Mouse (Mus musculus): Measurements from ENCODE around the gene Fbxw21.

Fbxw21 gene

GRCm38 (mm10) chr9:109111101-109111500, 50.7 kb downstream of the Fbxw21 start:
- no peak for DNase-seq

DNA sequence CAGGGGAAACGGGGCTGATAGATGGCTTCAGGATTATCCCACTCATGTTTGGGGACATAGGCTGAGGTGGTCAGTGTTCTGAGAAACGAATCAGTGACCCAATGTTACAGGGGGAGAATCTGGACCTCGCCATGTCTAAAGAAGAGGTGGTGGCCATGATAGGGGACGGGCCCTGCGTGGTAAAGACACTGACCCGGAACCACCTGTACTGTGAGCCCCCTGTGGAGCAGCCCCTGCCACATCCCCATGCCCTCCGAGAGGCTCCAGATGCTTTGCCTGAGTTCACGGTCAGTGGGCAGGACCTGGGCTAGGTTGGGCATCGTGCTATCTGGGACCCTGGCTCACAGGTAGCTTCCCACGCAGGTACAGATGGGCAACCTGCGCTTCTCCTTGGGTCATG, 51.6 kb downstream of the Fbxw21 start:
- DNase-seq: no peak

- no peak for DNase-seq
Measured at GRCm38 (mm10) chr9:109107341-109107740, 54.5 kb downstream of the Fbxw21 start.

GRCm38 (mm10) chr9:109105648-109106047, 56.2 kb downstream of the Fbxw21 start:
- DNase-seq: no peak

DNA sequence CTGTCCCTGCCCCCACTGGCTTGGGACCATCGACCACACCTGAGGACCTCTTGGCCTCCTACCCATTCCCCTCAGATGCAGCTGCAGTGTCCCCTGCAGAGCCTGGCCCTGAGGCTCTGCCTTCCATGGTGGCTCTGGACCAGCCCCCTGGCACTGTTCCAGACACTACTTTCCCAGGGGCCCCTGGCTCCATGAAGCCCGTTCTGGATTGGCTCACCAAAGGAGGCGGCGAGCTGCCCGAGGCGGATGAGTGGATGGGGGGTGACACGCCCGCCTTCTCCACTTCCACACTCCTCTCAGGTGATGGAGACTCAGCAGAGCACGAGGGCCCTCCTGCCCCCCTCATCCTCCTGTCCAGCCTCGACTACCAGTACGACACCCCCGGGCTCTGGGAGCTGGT, 56.8 kb downstream of the Fbxw21 start:
- DNase-seq: peak; percentile 43

- no peak for DNase-seq
Measured at GRCm38 (mm10) chr9:109104083-109104482, 57.8 kb downstream of the Fbxw21 start.

- DNase-seq: no peak
Measured at GRCm38 (mm10) chr9:109103250-109103649, 58.6 kb downstream of the Fbxw21 start.

DNA sequence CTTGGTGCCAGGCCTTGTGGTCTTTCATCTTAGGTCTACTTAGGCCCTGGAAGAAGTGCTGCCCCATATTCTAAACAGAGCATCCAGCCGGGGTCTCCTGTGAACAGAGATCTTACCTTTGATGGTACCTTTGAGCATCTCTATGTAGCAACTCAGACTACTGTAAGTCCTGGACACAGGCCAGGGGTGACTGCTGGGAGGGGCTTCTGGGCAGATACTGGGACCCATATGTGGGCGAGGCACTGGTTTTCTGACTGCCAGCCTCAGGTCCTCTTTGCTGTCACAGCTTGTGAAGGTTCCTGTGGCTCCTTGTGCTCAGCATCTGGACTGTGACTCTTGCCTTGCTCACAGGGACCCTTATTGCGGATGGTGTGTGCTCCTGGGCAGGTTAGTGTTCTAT, 59.3 kb downstream of the Fbxw21 start:
- no peak for DNase-seq

- no peak for DNase-seq
Measured at GRCm38 (mm10) chr9:109101933-109102445, 59.9 kb downstream of the Fbxw21 start.

DNA sequence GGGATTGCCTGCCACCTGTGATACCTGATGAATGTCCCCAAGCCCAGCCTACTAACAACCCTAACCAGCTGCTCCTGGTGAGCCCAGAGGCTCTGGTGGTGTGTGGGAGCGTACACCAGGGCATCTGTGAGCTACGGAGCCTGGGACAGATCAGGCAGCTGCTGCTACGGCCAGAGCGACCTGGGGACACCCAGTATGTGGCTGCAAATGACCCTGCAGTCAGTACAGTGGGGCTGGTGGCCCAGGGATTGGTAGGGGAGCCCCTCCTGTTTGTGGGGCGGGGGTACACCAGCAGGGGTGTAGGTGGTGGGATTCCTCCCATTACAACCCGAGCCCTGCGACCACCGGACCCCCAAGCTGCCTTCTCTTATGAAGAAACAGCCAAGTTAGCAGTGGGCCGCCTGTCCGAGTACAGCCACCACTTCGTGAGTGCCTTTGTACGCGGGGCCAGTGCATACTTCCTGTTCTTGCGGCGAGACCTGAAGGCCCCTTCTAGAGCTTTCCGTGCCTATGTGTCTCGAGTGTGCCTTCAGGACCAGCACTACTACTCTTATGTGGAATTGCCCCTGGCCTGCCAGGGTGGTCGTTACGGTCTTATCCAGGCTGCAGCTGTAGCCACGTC, 61.4 kb downstream of the Fbxw21 start:
- DNase-seq: no peak

GRCm38 (mm10) chr9:109098969-109099368, 62.9 kb downstream of the Fbxw21 start:
- DNase-seq: peak; percentile 87

DNA sequence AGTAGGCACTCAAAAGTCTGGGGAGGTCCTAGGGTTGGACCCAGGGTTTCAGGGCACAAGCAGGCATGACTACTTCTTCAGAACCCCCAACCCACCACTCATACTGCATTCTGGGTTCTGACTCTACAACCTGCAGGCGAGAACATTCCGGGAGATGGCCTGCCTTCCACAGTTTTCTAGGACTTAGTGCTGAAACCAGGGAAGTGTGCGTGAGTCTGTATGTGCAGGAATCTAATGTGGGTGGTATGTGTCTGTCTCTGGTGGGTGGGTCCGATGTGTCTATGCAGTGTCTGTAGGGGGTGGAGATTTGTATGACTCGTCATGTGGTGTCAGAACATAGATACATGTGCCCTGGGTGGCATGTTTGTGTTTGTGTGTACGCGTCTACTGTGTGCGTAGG, 63.5 kb downstream of the Fbxw21 start:
- DNase-seq: no peak

DNA sequence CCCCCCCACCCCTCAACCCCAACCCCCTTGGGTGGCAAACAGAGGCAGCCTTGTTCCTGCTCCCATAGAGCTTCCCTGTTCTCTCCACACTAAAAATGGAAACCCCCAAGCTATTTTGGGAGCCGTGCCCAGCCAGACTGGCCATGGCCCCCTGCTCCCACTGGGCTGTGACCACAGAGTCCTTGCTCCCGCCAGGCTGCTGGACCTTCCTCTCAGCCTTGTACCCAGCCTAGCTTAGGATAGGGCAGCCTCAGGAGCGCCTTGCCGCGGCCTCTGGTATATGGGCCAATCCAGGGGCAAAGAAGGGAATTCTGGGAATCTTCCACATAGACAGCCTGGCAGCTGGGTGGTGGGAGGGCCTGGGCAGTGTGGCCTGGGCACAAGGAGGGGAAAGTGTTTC, 64.0 kb downstream of the Fbxw21 start:
- peak; percentile 52 for DNase-seq

- DNase-seq: no peak
Measured at GRCm38 (mm10) chr9:109097291-109097690, 64.5 kb downstream of the Fbxw21 start.

- peak; percentile 37 for DNase-seq
Measured at GRCm38 (mm10) chr9:109096856-109097255, 65.0 kb downstream of the Fbxw21 start.

DNA sequence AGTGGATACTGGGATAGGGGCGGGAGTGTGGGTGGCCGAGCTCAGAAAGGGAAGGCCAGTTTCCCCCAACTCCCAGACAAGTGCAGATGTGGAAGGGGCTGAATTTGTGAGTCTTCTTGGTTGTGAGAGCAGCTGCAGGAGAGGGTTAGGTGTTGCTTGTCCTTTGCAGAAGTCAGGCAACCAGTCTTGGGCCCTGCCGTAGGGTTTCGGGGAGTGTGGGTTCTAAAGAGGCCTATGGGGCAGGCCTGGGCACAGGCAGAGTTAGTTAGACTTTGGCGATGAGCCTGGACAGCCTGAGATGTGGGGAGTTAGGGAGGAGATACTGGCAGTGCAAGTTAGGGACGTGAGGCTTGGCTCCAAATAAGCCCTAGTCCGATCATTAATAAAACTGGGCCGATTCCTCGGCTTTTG, 65.6 kb downstream of the Fbxw21 start:
- no peak for DNase-seq

DNA sequence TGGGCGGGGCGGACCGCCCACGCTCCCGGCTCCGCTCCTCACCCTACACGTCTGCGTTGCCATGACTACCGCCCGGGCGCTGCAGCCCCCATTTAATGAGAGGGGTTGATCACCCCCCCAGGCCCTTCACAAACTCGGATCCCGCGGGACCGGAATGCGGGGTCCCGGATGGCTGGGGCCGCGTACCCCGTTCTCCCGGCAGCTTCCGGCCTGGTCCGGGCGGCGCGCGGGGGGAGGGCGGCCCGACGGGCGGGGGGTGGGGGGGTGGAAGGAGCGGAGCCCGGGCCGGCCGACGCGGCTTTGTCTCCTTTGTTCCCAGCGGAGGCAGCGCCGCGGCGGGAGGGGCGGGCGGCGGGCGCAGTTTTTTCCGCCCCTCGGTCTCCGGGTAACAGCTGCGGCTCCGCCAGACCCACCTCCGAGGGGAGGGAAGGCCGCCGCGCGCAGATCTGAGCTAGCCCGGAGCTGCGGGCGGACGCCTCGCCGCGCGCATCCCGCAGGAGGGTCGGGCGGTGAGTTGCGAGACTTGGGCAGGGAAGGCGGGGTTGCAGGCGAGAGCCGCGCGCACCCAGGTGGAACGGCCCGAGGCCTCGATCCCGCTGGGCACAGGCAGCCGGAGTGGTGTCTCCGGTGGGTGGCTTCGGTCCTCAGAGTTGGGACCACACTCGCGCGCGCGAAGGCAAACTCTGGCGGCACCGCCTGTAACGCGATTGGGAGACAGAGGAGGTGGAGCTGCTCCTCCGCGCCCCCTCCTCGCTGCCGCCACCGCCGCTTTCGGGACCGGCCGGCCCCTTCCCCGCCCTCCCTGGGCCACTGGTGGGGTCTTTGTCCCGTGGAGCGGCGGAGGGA, 66.5 kb downstream of the Fbxw21 start, which contains the start of gene Plxnb1:
Gene Plxnb1 (plus strand): TSS at position 253 of the 846 bp plus-strand sequence.
- DNase-seq: peak; percentile 70

DNA sequence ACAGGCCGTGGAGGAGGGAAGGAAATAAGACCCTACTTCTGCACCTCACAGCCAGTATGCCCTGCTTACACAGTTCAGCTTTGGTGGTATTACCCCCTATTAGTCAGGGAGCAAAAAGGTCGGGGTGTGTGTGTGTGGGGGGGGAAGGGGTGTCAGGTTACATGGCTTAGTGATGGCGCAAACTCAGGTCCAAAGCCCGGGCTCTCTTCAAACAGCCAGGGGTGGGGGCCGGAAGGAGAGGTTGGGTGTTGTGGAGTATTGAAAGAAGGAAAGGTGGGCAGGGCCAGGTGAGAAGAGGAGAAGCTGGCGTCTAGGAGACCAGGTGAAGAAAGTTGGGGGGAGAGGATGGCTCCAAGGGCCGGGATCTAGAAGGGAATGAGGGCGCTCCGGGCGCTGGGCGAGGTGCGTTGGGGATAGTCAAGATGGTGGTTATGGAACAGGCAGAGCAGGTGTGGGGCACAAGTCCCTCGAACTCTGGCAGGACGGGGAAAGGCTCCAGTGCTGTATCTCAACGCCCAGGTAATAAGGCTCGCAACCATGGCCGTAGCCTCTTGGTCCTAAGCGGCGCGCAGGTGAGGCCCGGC, 67.2 kb downstream of the Fbxw21 start:
- DNase-seq: peak; percentile 58

DNA sequence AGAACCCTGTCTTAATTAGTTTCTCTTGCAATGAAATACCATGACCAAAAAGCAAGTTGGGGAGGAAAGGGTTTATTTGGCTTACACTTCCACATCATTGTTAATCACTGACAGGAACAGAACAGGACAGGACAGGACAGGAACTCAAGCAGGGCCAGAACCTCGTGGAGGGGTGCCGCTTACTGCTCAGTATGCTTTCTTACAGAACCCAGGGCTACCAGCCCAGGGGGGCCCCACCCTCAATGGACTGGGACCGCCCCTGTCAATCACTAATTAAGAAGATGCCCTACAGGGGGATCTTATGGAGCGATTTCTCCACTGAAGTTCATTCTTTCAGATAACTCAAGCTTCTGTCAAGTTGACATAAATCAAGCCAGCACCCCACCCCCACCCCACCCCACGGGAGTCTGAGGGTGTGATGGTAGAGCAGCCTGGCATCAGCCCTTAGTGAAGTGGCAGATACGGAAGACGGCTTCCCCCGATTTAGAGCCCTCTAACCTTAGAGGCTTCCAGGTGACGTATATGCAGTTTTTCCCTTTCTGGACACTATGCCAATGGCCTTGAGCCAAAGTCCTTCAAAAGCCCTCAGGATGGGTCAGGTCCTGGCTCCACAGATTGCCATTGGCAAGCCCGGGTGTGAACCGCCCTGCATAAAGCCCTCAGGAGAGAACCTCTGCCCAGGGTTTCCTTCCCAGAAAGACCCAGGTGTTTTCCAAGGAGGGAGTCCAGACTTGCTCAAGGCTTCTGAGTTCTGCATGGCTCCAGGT, 67.9 kb downstream of the Fbxw21 start:
- peak; percentile 74 for DNase-seq

- peak; percentile 48 for DNase-seq
Measured at GRCm38 (mm10) chr9:109092799-109093198, 69.0 kb downstream of the Fbxw21 start.

- DNase-seq: no peak
Measured at GRCm38 (mm10) chr9:109091802-109092201, 70.0 kb downstream of the Fbxw21 start.

DNA sequence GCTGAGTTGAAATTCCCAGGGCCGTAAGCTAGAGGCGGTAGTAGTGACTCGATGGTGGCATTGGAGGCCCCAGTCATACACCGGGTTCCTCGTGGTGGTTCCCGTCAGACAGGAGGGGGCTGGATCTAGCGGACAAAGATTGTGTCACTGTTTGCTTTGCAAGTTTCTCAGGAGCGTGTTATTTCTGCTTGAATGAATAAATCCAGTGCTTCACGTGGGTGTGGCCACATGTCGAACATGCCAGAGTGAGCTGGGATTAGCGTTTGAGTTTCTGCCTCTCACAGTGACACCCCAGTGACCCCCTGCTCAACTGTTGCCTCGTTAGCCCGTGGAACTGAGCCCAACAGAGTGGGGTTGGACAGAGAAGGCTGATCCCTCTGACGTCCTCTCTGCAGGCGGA, 71.4 kb downstream of the Fbxw21 start:
- no peak for DNase-seq

All from kidney, adult 11 months (tissue).